Mouse (Mus musculus) ovary, postnatal 36 days (tissue): ENCODE measurements around the gene Scrn1.

Experiments used
- DNase-seq: peaks from one replicate; pipeline ENCODE4 v3.0.0; 2022; ENCODE audit warnings: low spot score, mixed read lengths

Scrn1 gene

DNA sequence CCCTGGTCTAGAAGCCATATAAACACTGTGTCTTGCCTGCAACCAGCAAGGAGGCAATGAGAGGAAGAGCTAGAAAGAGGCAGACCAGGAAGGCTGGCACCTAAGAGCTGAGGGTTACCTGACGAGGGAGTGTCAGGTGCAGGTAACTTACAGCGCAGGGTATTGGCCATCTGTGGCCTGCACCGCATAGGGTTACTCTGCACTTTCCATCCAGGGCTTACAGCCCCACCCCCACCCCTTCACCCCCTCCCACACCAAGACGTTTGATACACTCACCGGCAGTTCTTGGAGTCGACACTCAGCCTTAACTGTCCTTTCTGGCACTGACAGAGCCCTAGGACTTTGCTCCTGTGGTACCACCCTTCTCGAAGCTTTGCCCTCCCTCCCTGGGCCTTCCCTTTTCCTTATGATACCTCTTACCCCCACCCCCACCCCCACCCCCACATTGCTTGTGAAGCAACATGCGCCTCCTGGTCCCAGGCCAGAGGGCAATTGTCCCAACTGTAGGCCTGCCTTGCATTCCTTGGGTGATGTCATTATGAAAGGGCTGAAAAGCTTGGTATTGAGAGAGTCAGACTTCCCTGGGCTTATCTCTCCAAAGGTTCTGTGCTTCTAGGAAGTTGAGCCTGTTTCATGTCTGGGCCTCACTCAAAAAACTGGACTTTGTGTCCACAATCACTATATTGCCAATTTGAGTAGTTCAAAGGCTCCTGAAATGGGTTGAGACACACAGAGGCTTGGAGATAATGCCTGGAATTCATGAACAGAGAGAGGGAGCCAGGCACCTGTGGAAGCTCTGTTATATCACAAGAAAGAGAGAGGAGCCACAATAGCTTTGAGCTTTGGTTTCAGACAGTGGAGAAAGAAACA is 93.2 kb downstream of the Scrn1 start:
- DNase-seq, result no peak

DNA sequence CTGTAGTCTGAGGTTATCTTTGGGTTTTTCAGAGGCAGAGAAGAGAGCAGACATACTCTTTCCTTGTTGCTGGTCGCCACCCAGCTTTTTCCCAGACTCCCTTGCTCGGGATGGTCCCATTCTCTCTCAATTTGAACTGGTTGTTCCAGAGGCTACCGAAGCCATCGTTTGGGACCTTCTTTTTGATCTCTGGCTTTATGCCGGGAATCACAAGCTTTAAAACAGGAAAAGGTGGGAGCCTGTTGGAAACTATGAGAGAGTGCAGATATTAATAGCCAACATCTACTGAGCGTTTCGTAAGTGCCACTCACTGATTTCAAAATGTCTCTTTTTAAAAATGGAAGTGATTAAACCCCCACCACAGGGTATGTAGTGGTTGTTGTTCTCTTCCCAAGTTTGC is 94.4 kb downstream of the Scrn1 start:
- no peak for DNase-seq

DNA sequence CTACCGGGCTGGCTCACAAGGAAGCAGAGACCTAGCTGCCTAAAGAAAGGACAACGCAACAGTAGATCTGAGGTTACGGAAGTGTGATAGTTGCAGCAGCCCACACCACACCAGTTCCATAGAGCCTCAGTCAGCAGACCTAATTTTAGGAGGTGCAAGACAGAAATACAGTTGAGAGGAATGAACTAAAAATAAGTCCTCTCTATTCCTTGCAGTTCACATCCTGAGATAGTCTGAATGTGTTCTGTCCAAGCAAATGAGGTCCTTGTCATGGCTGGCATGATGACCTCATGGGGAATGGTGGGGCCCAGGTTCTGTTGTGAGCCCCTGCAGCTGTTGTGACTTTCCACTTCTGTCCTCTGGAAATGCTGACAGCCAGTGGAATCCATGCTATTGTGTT is 98.9 kb downstream of the Scrn1 start:
- DNase-seq, result no peak

DNA sequence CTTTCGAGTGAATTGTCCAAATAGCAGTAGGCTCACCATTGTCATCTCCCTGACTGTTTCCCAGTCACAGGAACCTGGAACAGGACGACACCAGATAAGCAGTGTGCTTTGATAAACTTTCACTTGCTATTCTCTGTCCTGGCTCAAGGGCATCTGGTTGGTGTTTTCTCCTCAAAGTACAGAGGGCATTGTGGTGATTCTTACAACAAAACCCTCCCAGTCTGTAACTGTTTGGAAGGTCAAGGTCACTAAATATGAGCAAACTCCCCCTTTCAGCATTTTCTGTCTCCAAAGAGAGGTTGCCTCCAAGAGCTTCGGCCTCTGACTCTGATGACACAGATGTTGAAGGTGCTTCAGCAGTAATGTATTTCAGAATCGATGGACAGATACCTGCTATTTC is 101.4 kb downstream of the Scrn1 start:
- no peak for DNase-seq

DNA sequence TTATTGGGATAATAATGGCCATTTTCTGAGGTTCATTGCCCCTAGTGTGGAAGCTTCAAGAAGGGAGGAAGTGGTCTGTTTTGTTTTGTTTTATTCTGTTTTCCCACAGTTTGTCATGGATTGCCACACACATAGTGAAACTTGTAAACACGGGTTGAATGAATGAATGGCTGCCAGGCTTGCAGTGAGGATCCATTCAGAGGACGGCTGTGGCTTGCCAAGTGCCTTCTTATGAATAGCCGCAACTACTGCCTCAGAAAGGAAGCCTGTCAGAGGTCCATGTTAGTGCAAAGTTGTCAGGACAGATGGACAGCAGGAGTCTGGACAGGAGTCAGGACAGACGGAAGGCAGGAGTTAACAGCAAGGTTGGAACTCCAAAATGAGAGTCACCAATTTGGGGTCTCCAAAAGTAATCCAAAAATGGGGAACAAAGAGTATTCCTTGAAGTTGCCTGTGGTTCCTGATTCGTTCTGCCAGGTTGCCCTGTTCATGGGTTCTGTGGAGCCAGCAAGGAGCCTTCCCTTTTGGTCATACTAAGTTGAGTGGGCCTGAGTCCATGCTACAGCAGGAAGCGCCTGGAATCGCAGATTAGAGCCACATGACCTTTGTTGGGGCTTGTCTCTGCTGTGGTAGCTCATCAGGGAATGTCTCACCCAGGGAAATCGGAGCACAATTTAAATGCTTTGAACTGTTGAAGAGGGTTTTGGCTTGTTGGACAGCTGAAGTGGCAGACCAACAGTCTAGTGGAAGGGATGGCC is 102.4 kb downstream of the Scrn1 start:
- no peak for DNase-seq

DNA sequence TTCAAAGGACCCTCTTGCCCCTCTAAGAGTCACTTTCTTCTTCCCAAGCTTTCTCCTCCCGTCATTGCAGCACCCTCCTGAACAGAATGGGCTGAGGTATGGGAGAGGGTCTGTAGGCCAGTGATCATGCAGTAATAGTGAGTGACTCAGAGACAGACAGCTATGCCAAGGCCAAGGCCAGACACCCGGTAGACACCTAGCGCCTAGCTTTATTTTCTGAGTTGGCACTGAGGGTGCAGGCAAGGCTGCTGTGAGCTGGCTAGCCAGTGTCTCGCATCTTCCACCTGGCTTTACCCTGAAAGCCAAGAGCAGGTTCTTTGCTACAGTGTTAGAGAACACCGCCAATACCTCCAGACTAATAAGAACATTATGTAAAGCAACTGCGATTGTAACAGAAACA is 103.5 kb downstream of the Scrn1 start:
- DNase-seq, result no peak

DNA sequence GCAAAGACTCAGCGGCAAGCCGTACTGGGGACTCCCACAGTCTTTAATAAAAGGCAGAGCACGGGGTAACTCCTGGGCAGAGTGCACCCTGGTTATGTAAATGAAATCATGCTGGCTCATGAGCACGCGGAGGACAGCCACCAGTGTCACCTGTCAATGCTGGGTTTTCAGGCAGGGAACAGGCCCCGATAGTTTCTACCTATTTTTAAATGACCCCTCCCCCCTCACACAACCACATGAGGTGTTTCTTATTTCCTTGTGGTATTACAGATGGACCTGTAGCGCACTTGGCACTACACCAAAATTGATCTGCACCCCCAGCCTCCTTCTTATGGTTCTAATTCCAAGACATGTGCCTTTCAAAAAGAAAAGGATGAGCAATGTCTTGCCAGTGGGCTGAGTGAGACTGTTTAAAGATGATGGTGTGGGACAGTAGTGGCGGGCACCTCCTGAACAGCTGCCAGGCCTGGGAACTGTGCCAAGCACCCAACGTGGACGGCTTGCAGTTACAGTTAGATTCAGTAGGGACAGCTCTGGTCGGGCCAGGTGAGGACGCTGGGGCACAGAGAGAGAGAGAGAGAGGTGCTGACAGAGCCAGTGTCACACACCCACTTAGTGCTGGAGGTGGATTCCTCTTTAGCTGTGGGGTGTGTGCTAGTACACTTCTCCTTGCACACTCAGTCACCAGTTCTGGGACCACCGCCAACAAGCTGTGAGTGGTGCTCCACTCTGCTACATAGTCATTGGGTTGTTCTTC is 105.2 kb downstream of the Scrn1 start:
- peak; percentile 60 for DNase-seq

DNA sequence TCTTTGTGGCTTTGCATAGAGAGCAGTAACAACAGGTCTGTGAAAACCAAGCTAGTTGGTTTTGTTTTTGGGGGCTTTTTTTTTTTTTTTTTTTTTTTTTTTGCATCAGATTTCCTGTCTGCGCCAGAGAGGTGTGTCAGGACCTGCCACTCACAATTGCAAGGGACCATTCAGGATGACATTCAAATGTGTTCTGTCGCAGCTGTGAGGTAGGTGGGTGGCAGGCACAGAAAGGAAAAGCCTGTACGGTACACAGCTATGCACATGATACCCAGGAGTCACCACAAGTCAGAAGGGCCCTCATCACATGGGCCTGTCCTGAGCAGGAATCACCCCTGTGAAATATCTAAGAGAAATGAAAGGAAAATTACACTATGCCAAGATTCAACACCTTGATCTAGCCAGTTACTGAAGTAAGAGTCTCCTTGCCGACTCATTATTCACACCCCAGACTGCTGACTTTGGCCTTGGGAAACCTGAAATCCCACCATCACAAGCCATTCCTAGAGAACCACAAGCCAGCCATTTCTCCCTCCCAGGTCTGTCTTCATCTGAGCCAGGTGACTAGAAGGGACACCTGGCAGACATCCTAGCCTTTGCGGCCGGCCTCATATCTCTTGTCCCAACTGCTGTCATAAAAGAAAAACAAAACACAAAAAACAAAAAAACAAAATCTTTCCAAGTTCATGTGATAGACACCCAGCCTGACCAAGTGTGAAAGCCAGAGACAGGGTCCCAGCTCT is 105.9 kb downstream of the Scrn1 start:
- DNase-seq, result no peak

DNA sequence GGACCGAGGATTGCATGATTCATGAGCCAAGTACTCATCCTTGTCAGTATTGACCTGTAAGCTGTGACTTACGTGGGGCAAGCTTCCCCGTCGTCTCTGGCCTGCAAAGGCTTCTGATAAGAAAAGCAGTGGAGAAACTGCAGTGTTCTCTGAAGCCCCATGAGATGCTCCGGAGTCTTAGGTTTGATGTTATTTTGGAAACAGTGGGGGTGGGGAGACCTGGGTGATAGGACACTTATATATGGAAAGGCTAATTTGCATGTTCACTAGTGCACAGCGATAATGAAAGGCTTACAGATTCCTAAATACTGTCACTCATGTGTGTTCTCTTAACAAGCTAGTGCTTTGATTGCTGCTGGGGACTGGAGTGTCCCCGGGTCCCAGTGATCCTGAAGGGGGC is 106.6 kb downstream of the Scrn1 start:
- DNase-seq, result no peak
